Mouse (Mus musculus) cortical plate, adult 2 months (tissue): ENCODE data around the gene Plbd2.

Experiments
- CTCF ChIP-seq: fragments of 200-500 bp; IDR thresholded peaks from 2 replicates; pipeline ENCODE4 v1.5.1; 2011; ENCODE audit warnings: mild to moderate bottlenecking, control low read depth, low read length; ENCODE audit not compliant: insufficient read depth; ENCODE audit errors: extremely low read depth
- POLR2A ChIP-seq: fragments of 200-500 bp; IDR thresholded peaks from 2 replicates; pipeline ENCODE4 v1.6.1; 2011; ENCODE audit warnings: mild to moderate bottlenecking, low read length, control low read depth; ENCODE audit not compliant: insufficient read depth; ENCODE audit errors: extremely low read depth

DNA sequence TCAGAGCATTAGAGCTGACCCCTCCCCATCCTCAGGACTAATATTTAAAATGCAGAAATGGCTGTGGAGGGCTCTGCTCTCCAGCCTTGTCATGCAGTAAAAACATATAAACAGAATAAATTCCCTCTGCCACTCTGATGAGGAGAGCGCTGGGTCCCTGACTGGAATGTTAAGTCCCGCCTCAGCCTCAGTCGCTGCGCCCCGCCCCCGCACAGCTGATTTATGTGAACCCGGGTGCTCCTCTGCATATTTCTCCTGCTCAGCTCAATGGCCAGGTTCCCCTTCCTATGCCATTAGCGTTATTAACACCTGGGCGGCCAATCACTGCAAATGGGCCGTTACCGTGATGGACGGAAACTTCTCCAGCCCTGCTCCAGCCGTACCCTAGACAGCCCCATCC is 56.1 kb downstream of the Plbd2 start:
- TF ChIP-seq CTCF (no peak), POLR2A (no peak)
